10 mouse cellular contexts compared by ENCODE assay signal in the genomic region with DNA sequence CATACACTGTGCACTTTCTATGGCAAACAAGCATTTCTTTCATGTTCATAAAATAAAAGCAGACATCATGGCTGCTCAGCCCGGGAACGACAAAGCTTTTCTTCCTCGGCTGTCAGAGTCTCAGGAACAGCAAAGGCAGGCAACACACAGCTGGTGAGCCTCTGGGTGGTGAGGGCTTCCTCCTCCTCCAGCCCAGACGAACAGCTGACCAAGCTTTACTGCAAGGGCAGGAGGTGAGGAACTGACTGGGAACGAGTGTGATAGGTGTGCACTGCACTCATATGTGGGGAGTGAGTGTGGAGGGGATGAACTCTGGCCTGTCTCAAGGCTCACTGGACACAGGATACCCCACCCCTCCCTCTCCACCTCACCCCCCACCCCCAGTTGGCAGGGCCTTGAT. TPM values are rescaled to one million over a fixed set of nuclear protein-coding genes. Genes with fewer than 3 reads are reported as not detected.
DNase-seq lines count a peak whose midpoint lies in the region; ATAC-seq lines count a peak whose summit lies in the region.
"Had no signal": no experiment of that assay in that cellular context is flagged by ENCODE, and none has a peak within 500 bp of the region (broad histone marks: within the 10 kb centered on the region; RNA-seq: fewer than 3 reads in every experiment).

No protein-coding gene starts in this region.

- H3K4me2 ChIP-seq in hindbrain, embryonic 11.5 days (replicated peaks; ENCODE audit: low read depth, low read length): no peak overlapping the region
- no peak overlapping the region for H3K4me2 ChIP-seq in midbrain, embryonic 14.5 days (ENCODE audit: low read length)
- H3K4me2 ChIP-seq: neural tube, embryonic 12.5 days had no signal

- peaks cover 6% of the 10 kb centered on the region for H3K36me3 ChIP-seq in hindbrain, embryonic 11.5 days (ENCODE audit: control insufficient read depth, insufficient read depth, low read length)
- peaks cover 39% of the 10 kb centered on the region for H3K36me3 ChIP-seq in midbrain, embryonic 14.5 days (ENCODE audit: control insufficient read depth, insufficient read depth, low read length)

- WGBS in hindbrain, embryonic 11.5 days: 57% methylated on average over 5 of the region's 5 CpGs
- 45% methylated on average over 5 of the region's 5 CpGs for WGBS in midbrain, embryonic 14.5 days

- peaks cover 20% of the 10 kb centered on the region for H3K4me1 ChIP-seq in hindbrain, embryonic 11.5 days (replicated peaks; ENCODE audit: control insufficient read depth, insufficient read depth, low read length)
- peaks cover 30% of the 10 kb centered on the region for H3K4me1 ChIP-seq in midbrain, embryonic 14.5 days (ENCODE audit: control insufficient read depth, insufficient read depth, low read length)

- 0 out of 2 replicates have a peak overlapping the region, but pooled peaks have one; percentile 2 for H3K27ac ChIP-seq in hindbrain, embryonic 11.5 days (ENCODE audit: low read depth, low read length)
- H3K27ac ChIP-seq in midbrain, embryonic 14.5 days (replicated peaks; ENCODE audit: low read depth, low read length): peak overlapping the region; percentile 97

- peak; percentile 7 for DNase-seq in cerebellum, adult 8-10 months
- no peak for DNase-seq in cerebellum, adult 11 months
- DNase-seq in kidney, adult 11 months: peak; percentile 24
- no peak for DNase-seq in kidney, adult 8-10 months
- DNase-seq in hindbrain, embryonic 11.5 days (ENCODE audit: low spot score): no peak
- no peak for DNase-seq in midbrain, embryonic 14.5 days

- H3K9me3 ChIP-seq in hindbrain, embryonic 11.5 days (ENCODE audit: control insufficient read depth, low read length): no peaks in the 10 kb centered on the region
- no peaks in the 10 kb centered on the region for H3K9me3 ChIP-seq in midbrain, embryonic 14.5 days (ENCODE audit: control insufficient read depth, low read length)
- H3K9me3 ChIP-seq: neural tube, embryonic 12.5 days had no signal

- no peak overlapping the region for H3K9ac ChIP-seq in hindbrain, embryonic 11.5 days (ENCODE audit: low read depth, low read length)
- H3K9ac ChIP-seq in midbrain, embryonic 14.5 days (replicated peaks; ENCODE audit: low read length): no peak overlapping the region
- H3K9ac ChIP-seq: neural tube, embryonic 12.5 days had no signal

- ATAC-seq in hindbrain, embryonic 11.5 days (ENCODE audit: low FRiP score): no peak
- no peak for ATAC-seq in midbrain, embryonic 14.5 days (ENCODE audit: low FRiP score, low TSS enrichment)
- no peak for ATAC-seq in inflammation-experienced regulatory T-cells, adult 6 months
- no peak for ATAC-seq in granulocyte monocyte progenitor cell, adult 5-6 weeks (replicated peaks; ENCODE audit: poor library complexity, severe bottlenecking)

- no peaks in the 10 kb centered on the region for H3K27me3 ChIP-seq in hindbrain, embryonic 11.5 days (ENCODE audit: control insufficient read depth, insufficient read depth, low read length)
- H3K27me3 ChIP-seq in midbrain, embryonic 14.5 days (ENCODE audit: control insufficient read depth, insufficient read depth, low read length): no peaks in the 10 kb centered on the region
- H3K27me3 ChIP-seq: neural tube, embryonic 12.5 days had no signal

- H3K4me3 ChIP-seq in hindbrain, embryonic 11.5 days (ENCODE audit: low read depth, low read length): no peak overlapping the region
- no peak overlapping the region for H3K4me3 ChIP-seq in midbrain, embryonic 14.5 days (replicated peaks; ENCODE audit: low read depth, low read length)
- H3K4me3 ChIP-seq: neural tube, embryonic 12.5 days had no signal

RNA-seq across cellular contexts. Expression of gene Bcar1, which starts 24.7 kb away (rescaled TPM):
- 43.3 and 47.3 TPM in 2 replicates for polyA plus RNA-seq in hindbrain, embryonic 11.5 days (2014; fragmentation: Nextera tagmentation; extraction: Ambion mirVana)
- 43.7 and 52.7 TPM in 2 replicates for polyA plus RNA-seq in midbrain, embryonic 14.5 days (2014; fragmentation: Nextera tagmentation; extraction: Ambion mirVana)
- under 1 TPM in 2 of 3 experiments, not detected in 1; 0.17 to 0.25 TPM for polyA plus RNA-seq in inflammation-experienced regulatory T-cells, adult 6 months (2017; shearing (Covaris generic))
- not detected in 2 replicates for total RNA-seq in granulocyte monocyte progenitor cell, adult 5-6 weeks (2014; fragmentation: Nextera tagmentation)
- total RNA-seq in granulocyte monocyte progenitor cell, adult 5-6 weeks (2017): not detected in 2 replicates

RNA-seq across cellular contexts. Expression of gene Ctrb1, which starts 28.1 kb away (rescaled TPM):
- not detected in 2 replicates for polyA plus RNA-seq in hindbrain, embryonic 11.5 days (2014; fragmentation: Nextera tagmentation; extraction: Ambion mirVana)
- not detected in 2 replicates for polyA plus RNA-seq in midbrain, embryonic 14.5 days (2014; fragmentation: Nextera tagmentation; extraction: Ambion mirVana)
- not detected for polyA plus RNA-seq in inflammation-experienced regulatory T-cells, adult 6 months (2017; shearing (Covaris generic))
- not detected in 2 replicates for total RNA-seq in granulocyte monocyte progenitor cell, adult 5-6 weeks (2014; fragmentation: Nextera tagmentation)
- total RNA-seq in granulocyte monocyte progenitor cell, adult 5-6 weeks (2017): not detected in 2 replicates
- total RNA-seq: layer of hippocampus, postnatal 25 days had no signal
- polyA plus RNA-seq: neural tube, embryonic 12.5 days had no signal

Comparison
In these comparisons a context has a peak if more than half of its experiments do, and no peak if none do; other contexts are left out.
1. DNase-seq: peak in cerebellum, adult 8-10 months (single experiment) and kidney, adult 11 months (single experiment); none in cerebellum, adult 11 months (single experiment), kidney, adult 8-10 months (0 of 2), hindbrain, embryonic 11.5 days (single experiment) and midbrain, embryonic 14.5 days (single experiment).
2. RNA of gene Bcar1, which starts 24.7 kb away (polyA plus RNA-seq): 43.7 to 52.7 TPM in midbrain, embryonic 14.5 days and 43.3 to 47.3 TPM in hindbrain, embryonic 11.5 days; 0.17 to 0.25 TPM in inflammation-experienced regulatory T-cells, adult 6 months; every median in the first group is over 10 times any median in the second.